38 mouse cellular contexts compared by ENCODE assay signal in genomic region chr10:77880305-77880704, GRCm38 (mm10). TPM values are rescaled to one million over a fixed set of nuclear protein-coding genes. Genes with fewer than 3 reads are reported as not detected.
DNase-seq lines count a peak whose midpoint lies in the region; ATAC-seq and TF ChIP-seq lines count a peak whose summit lies in the region.
"Had no signal": no experiment of that assay in that cellular context is flagged by ENCODE, and none has a peak within 500 bp of the region (broad histone marks: within the 10 kb centered on the region; RNA-seq: fewer than 3 reads in every experiment).

No protein-coding gene starts in this region.

- no peaks in the 10 kb centered on the region for H3K27me3 ChIP-seq in kidney, adult 2 months (replicated peaks; ENCODE audit: control insufficient read depth, insufficient read depth, low read length)
- no peaks in the 10 kb centered on the region for H3K27me3 ChIP-seq in kidney, embryonic 16.5 days (ENCODE audit: insufficient read depth, low read length)
- no peaks in the 10 kb centered on the region for H3K27me3 ChIP-seq in midbrain, embryonic 11.5 days (ENCODE audit: control insufficient read depth, insufficient read depth, low read length)
- H3K27me3 ChIP-seq in midbrain, embryonic 16.5 days (ENCODE audit: control insufficient read depth, insufficient read depth, low read depth, low read length), result no peaks in the 10 kb centered on the region
- H3K27me3 ChIP-seq: forebrain, embryonic 13.5 days; hindbrain, embryonic 12.5 days; intestine, embryonic 15.5 days; limb, embryonic 12.5 days; liver, embryonic 13.5 days; lung, embryonic 15.5 days; midbrain, embryonic 13.5 days had no signal

- H3K4me1 ChIP-seq in kidney, adult 2 months (ENCODE audit: control insufficient read depth, insufficient read depth, low read length), result no peaks in the 10 kb centered on the region
- no peaks in the 10 kb centered on the region for H3K4me1 ChIP-seq in kidney, embryonic 16.5 days (ENCODE audit: insufficient read depth, low read length)
- H3K4me1 ChIP-seq in midbrain, embryonic 11.5 days (ENCODE audit: control insufficient read depth, insufficient read depth, low read length), result no peaks in the 10 kb centered on the region
- H3K4me1 ChIP-seq in midbrain, embryonic 16.5 days (ENCODE audit: control insufficient read depth, insufficient read depth, low read length), result no peaks in the 10 kb centered on the region
- H3K4me1 ChIP-seq: hindbrain, embryonic 12.5 days; intestine, embryonic 15.5 days; limb, embryonic 12.5 days; liver, embryonic 13.5 days; midbrain, embryonic 13.5 days had no signal

- WGBS in kidney, adult 2 months, result 57% methylated on average over 3 of the region's 3 CpGs
- 68% methylated on average over 3 of the region's 3 CpGs for WGBS in kidney, embryonic 16.5 days
- 86% methylated on average over 3 of the region's 3 CpGs for WGBS in midbrain, embryonic 11.5 days
- WGBS in midbrain, embryonic 16.5 days, result 80% methylated on average over 3 of the region's 3 CpGs

- no peak overlapping the region for H3K9ac ChIP-seq in kidney, embryonic 16.5 days (replicated peaks; ENCODE audit: low read length)
- H3K9ac ChIP-seq in midbrain, embryonic 11.5 days (ENCODE audit: low read length), result no peak overlapping the region
- H3K9ac ChIP-seq in midbrain, embryonic 16.5 days (ENCODE audit: low read depth, low read length), result no peak overlapping the region
- H3K9ac ChIP-seq: forebrain, embryonic 13.5 days; hindbrain, embryonic 12.5 days; intestine, embryonic 15.5 days; limb, embryonic 12.5 days; liver, embryonic 13.5 days; lung, embryonic 15.5 days; midbrain, embryonic 13.5 days had no signal

- H3K9me3 ChIP-seq in kidney, embryonic 16.5 days (ENCODE audit: low read length), result no peaks in the 10 kb centered on the region
- no peaks in the 10 kb centered on the region for H3K9me3 ChIP-seq in midbrain, embryonic 11.5 days (ENCODE audit: control insufficient read depth, low read length)
- no peaks in the 10 kb centered on the region for H3K9me3 ChIP-seq in midbrain, embryonic 16.5 days (replicated peaks; ENCODE audit: control insufficient read depth, low read length, poor library complexity, severe bottlenecking)
- H3K9me3 ChIP-seq: forebrain, embryonic 13.5 days; hindbrain, embryonic 12.5 days; intestine, embryonic 15.5 days; liver, embryonic 13.5 days; lung, embryonic 15.5 days; midbrain, embryonic 13.5 days had no signal

- peak; percentile 33; the same call in 1 of the 2 replicates for TF ChIP-seq CTCF in kidney, adult 2 months (conservative IDR thresholded peaks at IDR 0.05; ENCODE audit: insufficient read depth, insufficient read length, low read depth, low read length)

- TF ChIP-seq POLR2A in kidney, adult 2 months (IDR thresholded peaks at IDR 0.05; ENCODE audit: low read depth, low read length), result no peak

- H3K27ac ChIP-seq in kidney, adult 2 months (ENCODE audit: insufficient read depth, low read depth, low read length), result no peak overlapping the region
- no peak overlapping the region for H3K27ac ChIP-seq in kidney, embryonic 16.5 days (ENCODE audit: low read length)
- H3K27ac ChIP-seq in midbrain, embryonic 11.5 days (ENCODE audit: low read depth, low read length), result no peak overlapping the region
- H3K27ac ChIP-seq in midbrain, embryonic 16.5 days (ENCODE audit: low read length), result no peak overlapping the region
- H3K27ac ChIP-seq: forebrain, embryonic 13.5 days; hindbrain, embryonic 12.5 days; hindbrain, postnatal 0 days; intestine, embryonic 15.5 days; limb, embryonic 12.5 days; liver, embryonic 13.5 days; lung, embryonic 15.5 days; midbrain, embryonic 13.5 days had no signal

- ATAC-seq in kidney, embryonic 16.5 days (ENCODE audit: low FRiP score, low TSS enrichment), result no peak
- ATAC-seq in midbrain, embryonic 11.5 days (ENCODE audit: low FRiP score), result no peak
- ATAC-seq in midbrain, embryonic 16.5 days, result no peak
- peak; percentile 80 for ATAC-seq in common myeloid progenitor, adult 5-6 weeks (replicated peaks; ENCODE audit: low read depth, poor library complexity, severe bottlenecking)
- ATAC-seq: activated CD4-positive, CD25-positive, alpha-beta regulatory T cell, adult 4 months; forebrain, embryonic 13.5 days; hindbrain, postnatal 0 days; intestine, embryonic 15.5 days; midbrain, embryonic 13.5 days had no signal

- H3K4me3 ChIP-seq in kidney, adult 2 months (ENCODE audit: insufficient read depth, low read depth, low read length), result no peak overlapping the region
- no peak overlapping the region for H3K4me3 ChIP-seq in kidney, embryonic 16.5 days (ENCODE audit: low read length)
- no peak overlapping the region for H3K4me3 ChIP-seq in midbrain, embryonic 11.5 days (ENCODE audit: low read depth, low read length)
- H3K4me3 ChIP-seq in midbrain, embryonic 16.5 days (ENCODE audit: low read depth, low read length), result no peak overlapping the region
- H3K4me3 ChIP-seq: forebrain, embryonic 13.5 days; hindbrain, embryonic 12.5 days; intestine, embryonic 15.5 days; limb, embryonic 12.5 days; liver, embryonic 13.5 days; lung, embryonic 15.5 days; megakaryocyte, embryonic 14.5 days; midbrain, embryonic 13.5 days had no signal

- no peak for DNase-seq in kidney, adult 2 months
- DNase-seq in midbrain, embryonic 11.5 days (ENCODE audit: low spot score, missing footprints), result peak; percentile 53
- no peak for DNase-seq in frontal cortex, postnatal 14 days (ENCODE audit: low spot score in 2 of 2)
- DNase-seq in urinary bladder, adult 18-20 months (ENCODE audit: low spot score in 2 of 2), result no peak
- DNase-seq: adrenal gland, adult 2 months; adrenal gland, postnatal 36 days; cerebellum, adult 2 months; cerebellum, postnatal 14 days; gastrocnemius, postnatal 14 days; heart, adult 18-20 months; heart, postnatal 36 days; kidney, adult 8-10 months; kidney, postnatal 10 days; liver, embryonic 13.5 days; right cerebral cortex, postnatal 25 days had no signal

- no peaks in the 10 kb centered on the region for H3K36me3 ChIP-seq in kidney, adult 2 months (ENCODE audit: control insufficient read depth, insufficient read depth, low read length)
- H3K36me3 ChIP-seq in kidney, embryonic 16.5 days (ENCODE audit: insufficient read depth, low read length), result no peaks in the 10 kb centered on the region
- H3K36me3 ChIP-seq in midbrain, embryonic 11.5 days (ENCODE audit: control insufficient read depth, insufficient read depth, low read length), result no peaks in the 10 kb centered on the region
- H3K36me3 ChIP-seq in midbrain, embryonic 16.5 days (ENCODE audit: control insufficient read depth, insufficient read depth, low read length), result no peaks in the 10 kb centered on the region
- H3K36me3 ChIP-seq: hindbrain, embryonic 12.5 days; intestine, embryonic 15.5 days; limb, embryonic 12.5 days; liver, embryonic 13.5 days; lung, embryonic 15.5 days; midbrain, embryonic 13.5 days had no signal

- no peak overlapping the region for H3K4me2 ChIP-seq in kidney, embryonic 16.5 days (replicated peaks; ENCODE audit: low read depth, low read length)
- no peak overlapping the region for H3K4me2 ChIP-seq in midbrain, embryonic 11.5 days
- no peak overlapping the region for H3K4me2 ChIP-seq in midbrain, embryonic 16.5 days (ENCODE audit: low read length)
- H3K4me2 ChIP-seq: forebrain, embryonic 13.5 days; heart, embryonic 11.5 days; hindbrain, embryonic 12.5 days; intestine, embryonic 15.5 days; limb, embryonic 12.5 days; liver, embryonic 13.5 days; lung, embryonic 15.5 days; midbrain, embryonic 13.5 days had no signal

RNA-seq across cellular contexts. Expression of gene Gm3285, which starts 18.5 kb away (rescaled TPM):
- polyA plus RNA-seq in kidney, adult 2 months (2012; rRNA removed), result not detected in 2 replicates
- polyA plus RNA-seq in kidney, embryonic 16.5 days (2015; fragmentation: Nextera tagmentation; extraction: Ambion mirVana), result not detected in 2 replicates
- polyA plus RNA-seq in midbrain, embryonic 11.5 days (2014; fragmentation: Nextera tagmentation; extraction: Ambion mirVana), result not detected in 2 replicates
- not detected in 2 replicates for polyA plus RNA-seq in midbrain, embryonic 16.5 days (2015; fragmentation: Nextera tagmentation; extraction: Ambion mirVana)
- not detected in 2 replicates for total RNA-seq in common myeloid progenitor, adult 5-6 weeks (2017)
- total RNA-seq: adrenal gland, adult 2 months; adrenal gland, postnatal 36 days; gastrocnemius, postnatal 14 days; heart, adult 18-20 months; heart, postnatal 36 days; hindbrain, postnatal 0 days; layer of hippocampus, postnatal 10 days; left cerebral cortex, adult 18-20 months; left cerebral cortex, postnatal 14 days; monocyte, adult 5-6 weeks had no signal
- polyA plus RNA-seq: activated CD4-positive, CD25-positive, alpha-beta regulatory T cell, adult 4 months; adrenal gland, adult 2 months; cerebellum, adult 2 months; embryonic facial prominence, embryonic 11.5 days; forebrain, embryonic 13.5 days; heart, embryonic 11.5 days; heart, embryonic 16.5 days; hindbrain, embryonic 12.5 days; hindbrain, postnatal 0 days; intestine, embryonic 15.5 days; large intestine, adult 2 months; limb, embryonic 12.5 days; liver, embryonic 13.5 days; lung, embryonic 15.5 days; midbrain, embryonic 13.5 days; neural tube, embryonic 14.5 days; thymus, postnatal 0 days; urinary bladder, adult 2 months had no signal

RNA-seq across cellular contexts. Expression of gene Lrrc3, which starts 22.0 kb away (rescaled TPM):
- polyA plus RNA-seq in kidney, adult 2 months (2012; rRNA removed), result 8.4 and 8.6 TPM in 2 replicates
- polyA plus RNA-seq in kidney, embryonic 16.5 days (2015; fragmentation: Nextera tagmentation; extraction: Ambion mirVana), result 4.6 and 4.9 TPM in 2 replicates
- polyA plus RNA-seq in midbrain, embryonic 11.5 days (2014; fragmentation: Nextera tagmentation; extraction: Ambion mirVana), result 2.7 and 2.8 TPM in 2 replicates
- 25.4 and 28.7 TPM in 2 replicates for polyA plus RNA-seq in midbrain, embryonic 16.5 days (2015; fragmentation: Nextera tagmentation; extraction: Ambion mirVana)
- total RNA-seq in common myeloid progenitor, adult 5-6 weeks (2017), result 0.23 TPM in 1 of 2 replicates, not detected in the other
- total RNA-seq: monocyte, adult 5-6 weeks had no signal
- polyA plus RNA-seq: activated CD4-positive, CD25-positive, alpha-beta regulatory T cell, adult 4 months had no signal

RNA-seq across cellular contexts. Expression of gene Gm10318, which starts 27.6 kb away (rescaled TPM):
- not detected in 2 replicates for polyA plus RNA-seq in kidney, adult 2 months (2012; rRNA removed)
- polyA plus RNA-seq in kidney, embryonic 16.5 days (2015; fragmentation: Nextera tagmentation; extraction: Ambion mirVana), result not detected in 2 replicates
- polyA plus RNA-seq in midbrain, embryonic 11.5 days (2014; fragmentation: Nextera tagmentation; extraction: Ambion mirVana), result not detected in 2 replicates
- not detected in 2 replicates for polyA plus RNA-seq in midbrain, embryonic 16.5 days (2015; fragmentation: Nextera tagmentation; extraction: Ambion mirVana)
- not detected in 2 replicates for total RNA-seq in common myeloid progenitor, adult 5-6 weeks (2017)
- total RNA-seq: adrenal gland, adult 2 months; adrenal gland, postnatal 36 days; gastrocnemius, postnatal 14 days; heart, adult 18-20 months; heart, postnatal 36 days; hindbrain, postnatal 0 days; layer of hippocampus, postnatal 10 days; left cerebral cortex, adult 18-20 months; left cerebral cortex, postnatal 14 days; monocyte, adult 5-6 weeks had no signal
- polyA plus RNA-seq: activated CD4-positive, CD25-positive, alpha-beta regulatory T cell, adult 4 months; adrenal gland, adult 2 months; cerebellum, adult 2 months; embryonic facial prominence, embryonic 11.5 days; forebrain, embryonic 13.5 days; heart, embryonic 11.5 days; heart, embryonic 16.5 days; hindbrain, embryonic 12.5 days; hindbrain, postnatal 0 days; intestine, embryonic 15.5 days; large intestine, adult 2 months; limb, embryonic 12.5 days; liver, embryonic 13.5 days; lung, embryonic 15.5 days; midbrain, embryonic 13.5 days; neural tube, embryonic 14.5 days; thymus, postnatal 0 days; urinary bladder, adult 2 months had no signal

RNA-seq across cellular contexts. Expression of gene Gm36176, which starts 33.7 kb away (rescaled TPM):
- not detected in 2 replicates for polyA plus RNA-seq in kidney, adult 2 months (2012; rRNA removed)
- polyA plus RNA-seq in kidney, embryonic 16.5 days (2015; fragmentation: Nextera tagmentation; extraction: Ambion mirVana), result not detected in 2 replicates
- polyA plus RNA-seq in midbrain, embryonic 11.5 days (2014; fragmentation: Nextera tagmentation; extraction: Ambion mirVana), result not detected in 2 replicates
- not detected in 2 replicates for polyA plus RNA-seq in midbrain, embryonic 16.5 days (2015; fragmentation: Nextera tagmentation; extraction: Ambion mirVana)
- not detected in 2 replicates for total RNA-seq in common myeloid progenitor, adult 5-6 weeks (2017)
- total RNA-seq: adrenal gland, adult 2 months; adrenal gland, postnatal 36 days; gastrocnemius, postnatal 14 days; heart, adult 18-20 months; heart, postnatal 36 days; hindbrain, postnatal 0 days; layer of hippocampus, postnatal 10 days; left cerebral cortex, adult 18-20 months; left cerebral cortex, postnatal 14 days; monocyte, adult 5-6 weeks had no signal
- polyA plus RNA-seq: activated CD4-positive, CD25-positive, alpha-beta regulatory T cell, adult 4 months; adrenal gland, adult 2 months; cerebellum, adult 2 months; embryonic facial prominence, embryonic 11.5 days; forebrain, embryonic 13.5 days; heart, embryonic 11.5 days; heart, embryonic 16.5 days; hindbrain, embryonic 12.5 days; hindbrain, postnatal 0 days; intestine, embryonic 15.5 days; large intestine, adult 2 months; limb, embryonic 12.5 days; liver, embryonic 13.5 days; lung, embryonic 15.5 days; midbrain, embryonic 13.5 days; neural tube, embryonic 14.5 days; thymus, postnatal 0 days; urinary bladder, adult 2 months had no signal

RNA-seq across cellular contexts. Expression of gene Krtap10-10, which starts 44.6 kb away (rescaled TPM):
- polyA plus RNA-seq in kidney, adult 2 months (2012; rRNA removed), result not detected in 2 replicates
- polyA plus RNA-seq in kidney, embryonic 16.5 days (2015; fragmentation: Nextera tagmentation; extraction: Ambion mirVana), result not detected in 2 replicates
- not detected in 2 replicates for polyA plus RNA-seq in midbrain, embryonic 11.5 days (2014; fragmentation: Nextera tagmentation; extraction: Ambion mirVana)
- polyA plus RNA-seq in midbrain, embryonic 16.5 days (2015; fragmentation: Nextera tagmentation; extraction: Ambion mirVana), result not detected in 2 replicates
- total RNA-seq in common myeloid progenitor, adult 5-6 weeks (2017), result not detected in 2 replicates
- total RNA-seq: adrenal gland, adult 2 months; adrenal gland, postnatal 36 days; gastrocnemius, postnatal 14 days; heart, adult 18-20 months; heart, postnatal 36 days; hindbrain, postnatal 0 days; layer of hippocampus, postnatal 10 days; left cerebral cortex, adult 18-20 months; left cerebral cortex, postnatal 14 days; monocyte, adult 5-6 weeks had no signal
- polyA plus RNA-seq: activated CD4-positive, CD25-positive, alpha-beta regulatory T cell, adult 4 months; adrenal gland, adult 2 months; cerebellum, adult 2 months; embryonic facial prominence, embryonic 11.5 days; forebrain, embryonic 13.5 days; heart, embryonic 11.5 days; heart, embryonic 16.5 days; hindbrain, embryonic 12.5 days; hindbrain, postnatal 0 days; intestine, embryonic 15.5 days; large intestine, adult 2 months; limb, embryonic 12.5 days; liver, embryonic 13.5 days; lung, embryonic 15.5 days; midbrain, embryonic 13.5 days; neural tube, embryonic 14.5 days; thymus, postnatal 0 days; urinary bladder, adult 2 months had no signal
